Mouse (Mus musculus): ENCODE measurements around the gene Rec8. TPM values are rescaled to one million over a fixed set of nuclear protein-coding genes. Genes with fewer than 3 reads are reported as not detected.

The Rec8 gene
- 59.9 and 65.8 TPM in 2 replicates for polyA plus RNA-seq (2012; rRNA removed; ENCODE audit: low replicate concordance)

DNA sequence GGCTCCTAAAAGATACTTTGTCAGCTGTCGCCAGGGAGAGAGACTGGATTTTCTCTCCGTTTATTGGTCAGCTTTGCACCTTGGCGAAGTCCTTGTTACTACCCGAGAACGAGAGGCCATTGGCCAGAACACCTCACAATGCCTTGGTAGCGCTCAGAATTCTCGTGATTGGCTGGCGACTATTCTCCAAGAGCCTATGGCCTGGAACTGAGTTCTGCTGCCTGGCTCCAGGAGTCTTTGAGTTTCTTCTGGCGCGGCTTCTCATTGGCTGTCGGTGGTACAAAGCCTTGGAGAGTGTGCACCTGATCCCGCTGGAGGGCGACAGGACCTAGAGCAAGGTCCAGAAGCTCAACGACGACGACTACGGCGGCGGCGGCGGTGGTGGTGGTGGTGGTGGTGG is at the start of gene Rec8:
Gene Rec8 (plus strand): TSS at position 216 of the 400 bp plus-strand sequence.

GRCm38 (mm10) chr14:55575302-55575701 is 42.5 kb upstream of the Rec8 start, which contains the start of gene Fitm1:
Fitm1 (plus strand) TSS chr14:55575617.

GRCm38 (mm10) chr14:55577871-55578667 is 39.8 kb upstream of the Rec8 start, which contains the start of gene Psme1:
Psme1 (plus strand) TSS chr14:55578123.

GRCm38 (mm10) chr14:55584702-55585565 is 32.9 kb upstream of the Rec8 start, which contains the start of gene Emc9:
Emc9 (minus strand) TSS chr14:55585302.

GRCm38 (mm10) chr14:55590748-55591330 is 27.0 kb upstream of the Rec8 start, which contains the start of gene Psme2:
Psme2 (minus strand) TSS chr14:55591113.

DNA sequence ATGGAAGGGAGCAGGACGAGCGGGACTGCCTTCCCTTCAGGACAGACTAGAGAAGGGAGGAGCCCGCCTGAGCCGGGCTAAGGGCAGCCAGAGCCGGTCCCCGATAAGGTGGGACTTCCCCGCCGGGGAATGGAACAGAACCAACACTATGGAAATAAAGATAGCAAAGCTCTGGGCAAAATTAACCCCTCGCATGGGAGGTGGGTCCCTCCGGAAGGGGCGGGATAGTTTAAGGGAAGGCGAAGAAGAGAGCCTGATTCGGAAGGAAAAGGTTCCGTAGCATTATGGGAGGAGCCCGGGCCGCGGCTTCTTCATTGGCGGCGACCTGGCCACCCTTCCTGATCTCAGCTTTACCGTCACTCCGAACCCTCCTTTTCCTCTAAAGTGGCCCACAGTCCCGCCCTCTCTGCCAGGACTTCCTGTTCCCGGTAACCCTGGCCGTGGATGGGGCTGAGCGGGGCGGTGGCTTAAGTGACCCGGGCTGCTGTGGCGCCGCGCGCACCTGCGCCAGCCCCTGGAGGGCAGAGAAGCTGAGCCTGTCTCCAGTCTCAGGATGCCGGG is 26.4 kb upstream of the Rec8 start, which contains the start of gene Rnf31:
Gene Rnf31 (plus strand): TSS at position 378 of the 561 bp plus-strand sequence.

GRCm38 (mm10) chr14:55603271-55603632 is 14.6 kb upstream of the Rec8 start, which contains the start of gene Irf9:
Irf9 (plus strand) TSS chr14:55603571.

DNA sequence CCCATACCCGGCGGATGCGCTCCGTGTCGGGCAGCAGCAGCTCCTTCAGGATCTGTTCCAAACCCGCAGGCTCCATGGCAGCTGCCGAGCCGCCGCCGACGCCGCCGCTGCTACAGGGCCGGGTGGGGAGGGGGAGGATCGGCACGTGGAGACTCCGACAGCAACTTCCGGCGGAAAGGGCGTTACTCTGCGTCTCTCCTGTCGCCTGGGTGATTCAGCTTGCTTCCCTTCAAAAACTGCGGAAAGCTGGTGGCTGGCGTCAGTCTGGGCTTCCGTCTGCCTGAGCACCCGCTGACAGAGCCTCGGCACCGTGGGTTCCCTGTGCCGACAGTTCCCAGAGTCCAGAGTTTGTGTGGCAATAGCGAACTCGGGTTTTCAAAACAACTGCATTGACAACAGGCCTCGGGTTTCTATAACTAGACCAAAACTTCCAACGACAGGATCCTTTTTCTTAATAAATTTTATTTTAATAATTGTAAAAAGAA is 17.7 kb downstream of the Rec8 start, which contains the start of gene Ipo4:
Gene Ipo4 (minus strand): TSS at position 435 of the 485 bp plus-strand sequence.

GRCm38 (mm10) chr14:55637795-55638194 is 20.0 kb downstream of the Rec8 start, which contains the start of gene Gm49378:
Gm49378 (minus strand) TSS chr14:55637895.

DNA sequence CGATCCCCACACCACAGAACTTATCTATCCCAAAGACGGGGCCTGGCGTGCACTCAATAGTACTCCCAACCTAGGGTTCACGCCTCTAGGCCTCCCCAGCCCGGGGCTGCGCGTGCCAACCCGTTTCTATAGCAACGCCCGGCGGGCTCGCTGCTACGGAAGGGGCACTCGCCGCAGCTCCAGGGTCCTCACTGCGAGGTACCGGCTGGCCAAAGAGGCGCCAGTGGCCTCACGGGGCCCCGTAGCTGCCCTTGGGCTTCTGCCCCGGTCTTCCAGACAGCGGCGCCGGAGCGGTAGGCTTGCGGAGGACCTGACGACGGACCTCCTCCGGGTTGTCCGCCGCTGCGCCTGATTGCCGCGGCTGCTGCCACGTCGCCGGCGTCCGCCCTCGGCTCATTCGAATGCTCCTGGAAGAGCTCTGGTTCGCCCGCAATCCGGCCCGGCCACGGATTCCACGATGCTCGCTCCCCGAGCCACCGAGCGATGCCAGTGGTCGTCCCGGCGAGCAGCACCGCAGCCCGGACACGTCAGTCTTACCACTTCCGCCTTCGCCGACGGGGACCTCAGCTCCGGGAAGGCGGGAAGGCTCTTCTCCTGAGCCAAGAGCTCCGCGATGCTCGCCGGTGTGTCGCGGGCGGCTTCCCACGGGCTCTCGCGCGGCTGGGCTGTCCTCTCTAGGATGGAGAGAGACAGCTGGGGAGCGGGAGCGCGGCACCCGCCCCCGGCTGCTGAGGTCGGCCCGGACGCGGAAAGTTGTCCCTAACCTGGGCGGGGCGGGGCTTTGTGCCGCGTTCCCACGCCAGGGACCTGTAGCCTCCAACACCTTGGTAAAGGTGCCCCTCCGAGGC is 25.4 kb downstream of the Rec8 start, which contains the start of gene Tm9sf1:
Gene Tm9sf1 (minus strand): TSS at position 747 of the 848 bp plus-strand sequence.

DNA sequence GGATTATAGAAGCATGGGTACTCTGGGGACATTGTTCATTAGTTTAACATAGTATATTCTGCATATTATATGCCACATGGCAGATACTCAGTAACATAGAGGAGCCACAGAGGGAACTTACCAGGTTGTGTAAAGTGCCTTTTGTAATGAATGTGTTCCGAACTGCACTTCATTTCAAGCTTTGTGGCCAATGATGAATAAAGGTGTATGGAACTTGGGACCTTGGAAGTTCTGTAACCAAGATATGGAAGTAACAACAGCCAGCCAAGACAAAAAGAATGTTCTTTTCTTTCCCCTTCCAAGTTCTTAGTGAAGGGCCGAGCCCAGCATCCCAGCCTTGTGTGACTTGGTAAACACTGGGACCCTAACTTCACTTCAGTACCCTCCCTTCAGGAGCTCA is 32.0 kb downstream of the Rec8 start, which contains the start of gene Tssk4:
Gene Tssk4 (plus strand): TSS at position 301 of the 400 bp plus-strand sequence.

DNA sequence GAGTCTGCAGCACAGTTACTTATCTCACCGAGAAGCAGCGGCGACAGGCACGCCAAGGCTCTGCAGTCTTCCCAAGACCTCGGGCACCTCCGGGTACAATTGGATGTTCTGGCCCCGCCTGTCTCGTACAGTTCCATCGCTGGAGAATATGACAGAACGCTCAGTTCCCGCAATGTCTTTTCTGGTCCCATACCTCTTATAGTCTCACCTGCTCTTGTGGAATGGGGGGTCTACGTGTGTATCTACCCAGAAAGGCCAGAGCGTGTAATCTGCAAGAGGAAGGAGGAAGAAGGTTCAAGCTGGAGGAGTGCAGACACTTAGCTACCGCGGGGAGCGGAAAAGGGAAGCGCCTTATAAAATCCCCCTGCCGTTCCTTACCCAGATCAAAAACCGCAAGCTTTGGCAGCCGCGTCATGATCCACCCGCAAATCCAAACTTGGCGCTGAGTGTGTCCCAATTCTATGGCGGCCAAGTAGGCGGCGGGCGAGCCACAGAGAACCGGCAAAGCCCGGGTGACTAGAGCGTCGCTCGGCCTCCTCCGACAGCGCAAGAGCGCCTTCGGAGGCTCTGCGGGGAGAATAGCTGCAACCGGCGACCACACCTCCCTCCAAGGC is 42.2 kb downstream of the Rec8 start, which contains the start of gene Mdp1:
Gene Mdp1 (minus strand): TSS at position 549 of the 614 bp plus-strand sequence.

GRCm38 (mm10) chr14:55671833-55672740 is 54.2 kb downstream of the Rec8 start, which contains the start of the genes Gmpr2 and Nedd8:
Gmpr2 (plus strand) TSS chr14:55671941.
Nedd8 (minus strand) TSS chr14:55672124.

Other genes starting within 250 kb of the Rec8 start
- gene Dhrs4, start 139.3 kb upstream of the Rec8 start, polyA plus RNA-seq (2012; rRNA removed; ENCODE audit: low replicate concordance): 95.3 and 98.5 TPM in 2 replicates
- 0.58 and 5.5 TPM in 2 replicates for gene Carmil3, start 127.4 kb upstream of the Rec8 start, polyA plus RNA-seq (2012; rRNA removed; ENCODE audit: low replicate concordance)
- 0.02 TPM in 1 of 2 replicates, not detected in the other for gene Cpne6, start 107.6 kb upstream of the Rec8 start, polyA plus RNA-seq (2012; rRNA removed; ENCODE audit: low replicate concordance)
- not detected in 2 replicates for gene Nrl, start 93.1 kb upstream of the Rec8 start, polyA plus RNA-seq (2012; rRNA removed; ENCODE audit: low replicate concordance)
- gene Pck2, start 77.8 kb upstream of the Rec8 start, polyA plus RNA-seq (2012; rRNA removed; ENCODE audit: low replicate concordance): 19.5 and 27.3 TPM in 2 replicates
- gene Dcaf11, start 58.0 kb upstream of the Rec8 start, polyA plus RNA-seq (2012; rRNA removed; ENCODE audit: low replicate concordance): 95.6 and 99.0 TPM in 2 replicates
- 0.66 and 1.2 TPM in 2 replicates for gene A730061H03Rik, start 57.6 kb upstream of the Rec8 start, polyA plus RNA-seq (2012; rRNA removed; ENCODE audit: low replicate concordance)
- gene Fitm1, start 42.4 kb upstream of the Rec8 start, polyA plus RNA-seq (2012; rRNA removed; ENCODE audit: low replicate concordance): 0.09 TPM in 1 of 2 replicates, not detected in the other
- 79.6 and 120 TPM in 2 replicates for gene Psme1, start 39.9 kb upstream of the Rec8 start, polyA plus RNA-seq (2012; rRNA removed; ENCODE audit: low replicate concordance)
- gene Emc9, start 32.7 kb upstream of the Rec8 start, polyA plus RNA-seq (2012; rRNA removed; ENCODE audit: low replicate concordance): 22.9 and 37.1 TPM in 2 replicates
- 117 and 212 TPM in 2 replicates for gene Psme2, start 26.9 kb upstream of the Rec8 start, polyA plus RNA-seq (2012; rRNA removed; ENCODE audit: low replicate concordance)
- 33.6 and 53.0 TPM in 2 replicates for gene Rnf31, start 26.3 kb upstream of the Rec8 start, polyA plus RNA-seq (2012; rRNA removed; ENCODE audit: low replicate concordance)
- gene Irf9, start 14.5 kb upstream of the Rec8 start, polyA plus RNA-seq (2012; rRNA removed; ENCODE audit: low replicate concordance): 54.8 and 80.1 TPM in 2 replicates
- 22.5 and 39.9 TPM in 2 replicates for gene Ipo4, start 17.9 kb downstream of the Rec8 start, polyA plus RNA-seq (2012; rRNA removed; ENCODE audit: low replicate concordance)
- gene Gm49378, start 19.9 kb downstream of the Rec8 start, polyA plus RNA-seq (2012; rRNA removed; ENCODE audit: low replicate concordance): 6.3 and 23.9 TPM in 2 replicates
- 112 and 118 TPM in 2 replicates for gene Tm9sf1, start 25.8 kb downstream of the Rec8 start, polyA plus RNA-seq (2012; rRNA removed; ENCODE audit: low replicate concordance)
- 0.69 and 1.3 TPM in 2 replicates for gene Tssk4, start 32.1 kb downstream of the Rec8 start, polyA plus RNA-seq (2012; rRNA removed; ENCODE audit: low replicate concordance)
- 17.9 and 19.6 TPM in 2 replicates for gene Mdp1, start 42.5 kb downstream of the Rec8 start, polyA plus RNA-seq (2012; rRNA removed; ENCODE audit: low replicate concordance)
- 9.4 and 9.7 TPM in 2 replicates for gene Gmpr2, start 53.9 kb downstream of the Rec8 start, polyA plus RNA-seq (2012; rRNA removed; ENCODE audit: low replicate concordance)
- 242 and 271 TPM in 2 replicates for gene Nedd8, start 54.1 kb downstream of the Rec8 start, polyA plus RNA-seq (2012; rRNA removed; ENCODE audit: low replicate concordance)
- 8.9 and 9.3 TPM in 2 replicates for gene Tinf2, start 63.8 kb downstream of the Rec8 start, polyA plus RNA-seq (2012; rRNA removed; ENCODE audit: low replicate concordance)
- gene Tgm1, start 95.9 kb downstream of the Rec8 start, polyA plus RNA-seq (2012; rRNA removed; ENCODE audit: low replicate concordance): 0.48 and 0.58 TPM in 2 replicates
- gene Rabggta, start 104.2 kb downstream of the Rec8 start, polyA plus RNA-seq (2012; rRNA removed; ENCODE audit: low replicate concordance): 44.0 and 48.3 TPM in 2 replicates
- 404 and 508 TPM in 2 replicates for gene Dhrs1, start 127.7 kb downstream of the Rec8 start, polyA plus RNA-seq (2012; rRNA removed; ENCODE audit: low replicate concordance)
- gene Nop9, start 127.7 kb downstream of the Rec8 start, polyA plus RNA-seq (2012; rRNA removed; ENCODE audit: low replicate concordance): 10.6 and 12.5 TPM in 2 replicates
- 265 and 662 TPM in 2 replicates for gene Cideb, start 140.4 kb downstream of the Rec8 start, polyA plus RNA-seq (2012; rRNA removed; ENCODE audit: low replicate concordance)
- 36.1 and 162 TPM in 2 replicates for gene Ltb4r2, start 143.4 kb downstream of the Rec8 start, polyA plus RNA-seq (2012; rRNA removed; ENCODE audit: low replicate concordance)
- gene Ltb4r1, start 147.9 kb downstream of the Rec8 start, polyA plus RNA-seq (2012; rRNA removed; ENCODE audit: low replicate concordance): 14.4 and 49.5 TPM in 2 replicates
- gene Adcy4, start 166.1 kb downstream of the Rec8 start, polyA plus RNA-seq (2012; rRNA removed; ENCODE audit: low replicate concordance): 3.4 and 3.5 TPM in 2 replicates
- 46.1 and 54.9 TPM in 2 replicates for gene Ripk3, start 170.8 kb downstream of the Rec8 start, polyA plus RNA-seq (2012; rRNA removed; ENCODE audit: low replicate concordance)
- gene Nfatc4, start 205.1 kb downstream of the Rec8 start, polyA plus RNA-seq (2012; rRNA removed; ENCODE audit: low replicate concordance): 10.9 and 11.1 TPM in 2 replicates
- gene Nynrin, start 236.0 kb downstream of the Rec8 start, polyA plus RNA-seq (2012; rRNA removed; ENCODE audit: low replicate concordance): 1.6 TPM in 2 replicates

Data from duodenum, adult 2 months (tissue).